Mouse (Mus musculus) layer of hippocampus, adult 2 months (tissue): Measurements from ENCODE around the gene Sirt7. TPM values are rescaled to one million over a fixed set of nuclear protein-coding genes. Genes with fewer than 3 reads are reported as not detected.
A peak's percentile ranks its signal among the peaks of the same experiment; 100 is the strongest.
"Not testable (repeated sequence)": the region's sequence is repeated elsewhere in the genome, so short reads cannot be mapped to it uniquely, and the experiment has no call there.

Experiments used
- DNase-seq, 2 experiments: peaks; one replicate each; pipeline ENCODE4 v3.0.0; 2022; ENCODE audit warnings: low spot score in 2 of 2
- H3K27ac ChIP-seq: fragments of 200-600 bp; 2 replicates; pipeline ENCODE4 v1.8.1; 2022
- H3K4me3 ChIP-seq: fragments of 200-600 bp; 2 replicates; pipeline ENCODE4 v1.8.1; 2022; ENCODE audit warnings: mild to moderate bottlenecking
- CTCF ChIP-seq: fragments of 200-600 bp; conservative IDR thresholded peaks from 2 replicates; pipeline ENCODE4 v1.8.1; 2022; ENCODE audit warnings: antibody characterized with exemption, mild to moderate bottlenecking, moderate library complexity
- total RNA-seq, 2 experiments: library from RNA; stranded (reverse); gene quantifications; 2 replicates each; pipeline ENCODE4 v1.2.3; 2021

Sirt7 gene
- total RNA-seq, 2 experiments from 2014 or later: 42.9 to 46.4 TPM

GRCm38 (mm10) chr11:120609250-120609649, 15.8 kb downstream of the Sirt7 start:
- no peak overlapping the region for H3K27ac ChIP-seq
- no peak overlapping the region for H3K4me3 ChIP-seq
- no peak for TF ChIP-seq CTCF
- no peak for DNase-seq

DNA sequence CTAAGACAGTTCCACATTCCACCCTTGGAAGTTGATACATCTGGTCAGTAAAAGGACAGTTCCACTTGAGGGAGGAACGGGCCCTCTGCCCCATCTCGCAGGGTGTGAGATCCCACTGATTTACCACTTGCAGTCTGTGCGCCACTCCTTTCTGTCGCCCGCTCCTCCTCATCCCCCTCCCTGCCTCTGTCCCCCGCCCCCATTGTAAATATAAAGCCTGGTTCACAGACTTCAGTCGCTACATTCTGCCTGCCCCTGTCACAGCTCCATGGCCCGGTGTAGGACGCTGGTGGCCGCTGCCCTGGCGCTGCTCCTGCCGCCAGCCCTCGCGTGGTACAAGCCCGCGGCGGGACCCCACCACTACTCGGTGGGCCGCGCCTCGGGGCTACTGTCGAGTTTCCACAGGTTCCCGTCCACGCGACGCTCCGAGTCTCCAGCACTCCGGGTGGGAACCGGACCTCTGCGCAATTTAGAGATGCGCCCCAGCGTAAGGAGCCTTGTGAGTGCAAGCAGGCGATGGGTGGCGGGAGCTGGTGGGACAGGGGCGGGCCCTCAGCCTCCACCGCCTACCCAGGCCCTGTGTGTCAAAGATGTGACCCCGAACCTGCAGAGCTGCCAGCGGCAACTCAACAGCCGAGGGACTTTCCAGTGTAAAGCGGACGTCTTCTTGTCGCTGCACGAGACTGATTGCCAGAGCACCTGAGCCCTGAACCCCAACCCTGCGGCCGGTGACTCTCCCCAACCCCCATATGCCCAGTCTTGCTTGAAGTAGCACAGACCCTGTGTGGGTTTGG, 16.6 kb downstream of the Sirt7 start, which contains the start of gene Npb:
Gene Npb, plus strand, starts transcription at position 237 of the 794 bp plus-strand sequence.
- no peak for TF ChIP-seq CTCF
- no peak for DNase-seq
- H3K27ac ChIP-seq: no peak within 1 kb of the TSS
- no peak within 1 kb of the TSS; the same call in 1 of the 2 replicates for H3K4me3 ChIP-seq

DNA sequence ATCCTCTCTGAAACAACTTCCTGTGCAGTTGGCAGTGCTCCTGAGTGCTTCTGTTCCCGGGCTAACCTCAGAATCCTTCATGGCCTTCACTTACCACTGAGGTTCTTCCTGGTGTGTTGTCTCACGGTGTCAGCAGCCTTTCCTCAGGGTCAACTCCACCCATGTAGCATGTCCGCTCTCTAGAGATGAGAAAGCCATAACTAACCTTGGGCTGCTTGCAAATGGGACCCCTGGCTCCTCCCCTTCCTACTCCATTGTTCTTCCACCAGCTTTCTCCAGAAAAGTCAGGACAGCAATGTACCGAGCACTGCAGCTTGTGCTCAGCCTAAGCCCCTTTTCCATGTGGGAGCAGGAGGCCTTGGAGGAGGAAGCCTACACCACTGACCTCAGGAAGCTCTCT, 18.3 kb downstream of the Sirt7 start:
- H3K4me3 ChIP-seq: no peak overlapping the region
- DNase-seq: no peak
- no peak for TF ChIP-seq CTCF
- no peak overlapping the region for H3K27ac ChIP-seq

- DNase-seq: no peak
- no peak for TF ChIP-seq CTCF
- Histone ChIP-seq H3K4me3 (no peak overlapping the region), H3K27ac (peak overlapping the region; percentile 10; the same call in 1 of the 2 replicates)
Observed at GRCm38 (mm10) chr11:120605667-120606066, 19.4 kb downstream of the Sirt7 start.

DNA sequence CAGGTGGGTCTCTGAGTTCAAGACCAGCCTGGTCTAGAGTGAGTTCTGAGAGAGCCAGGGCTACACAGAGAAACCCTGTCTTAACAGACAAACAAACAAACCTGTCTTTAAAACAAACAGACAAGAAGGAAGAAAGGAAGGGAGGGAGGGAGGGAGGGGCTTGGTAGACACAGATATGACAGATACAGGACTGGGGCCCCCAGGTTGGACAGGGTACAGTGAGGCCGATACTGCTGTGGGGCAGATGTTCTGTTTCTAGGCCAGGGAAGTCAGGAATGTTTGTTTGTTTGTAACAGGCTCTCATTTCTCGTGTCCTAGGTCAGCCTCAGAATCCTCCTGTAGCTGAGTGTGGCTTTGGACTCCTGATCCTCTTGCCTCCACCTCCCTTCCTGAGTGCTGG, 21.5 kb downstream of the Sirt7 start:
- Histone ChIP-seq H3K4me3 (no peak overlapping the region), H3K27ac (no peak overlapping the region)
- TF ChIP-seq CTCF: no peak
- no peak for DNase-seq

DNA sequence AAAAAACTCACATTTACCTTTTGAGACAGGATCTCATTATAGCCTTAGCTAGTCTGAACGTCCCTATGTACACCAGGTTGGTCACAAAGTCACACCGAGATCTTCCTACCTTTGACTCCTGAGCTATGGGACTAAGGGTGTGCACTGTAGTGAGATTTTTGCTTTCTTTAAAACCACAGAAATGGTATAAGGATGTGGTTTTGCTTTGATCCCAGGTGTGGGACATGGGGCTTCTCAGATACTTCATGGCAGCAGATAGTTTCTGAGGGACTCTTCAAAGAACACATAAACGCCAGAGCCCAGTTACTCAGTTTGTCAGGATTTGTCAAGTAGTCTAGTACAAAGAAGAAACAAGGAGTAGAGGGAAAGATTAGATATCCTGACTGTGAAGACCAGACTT, 24.3 kb downstream of the Sirt7 start:
- H3K4me3 ChIP-seq: no peak overlapping the region
- TF ChIP-seq CTCF: no peak
- no peak for DNase-seq
- H3K27ac ChIP-seq: no peak overlapping the region

GRCm38 (mm10) chr11:120598990-120599549, 26.0 kb downstream of the Sirt7 start:
- no peak for TF ChIP-seq CTCF
- peak overlapping the region; percentile 78 for H3K4me3 ChIP-seq
- peak overlapping the region; percentile 88; the same call in 1 of the 2 replicates for H3K27ac ChIP-seq
- DNase-seq: no peak

DNA sequence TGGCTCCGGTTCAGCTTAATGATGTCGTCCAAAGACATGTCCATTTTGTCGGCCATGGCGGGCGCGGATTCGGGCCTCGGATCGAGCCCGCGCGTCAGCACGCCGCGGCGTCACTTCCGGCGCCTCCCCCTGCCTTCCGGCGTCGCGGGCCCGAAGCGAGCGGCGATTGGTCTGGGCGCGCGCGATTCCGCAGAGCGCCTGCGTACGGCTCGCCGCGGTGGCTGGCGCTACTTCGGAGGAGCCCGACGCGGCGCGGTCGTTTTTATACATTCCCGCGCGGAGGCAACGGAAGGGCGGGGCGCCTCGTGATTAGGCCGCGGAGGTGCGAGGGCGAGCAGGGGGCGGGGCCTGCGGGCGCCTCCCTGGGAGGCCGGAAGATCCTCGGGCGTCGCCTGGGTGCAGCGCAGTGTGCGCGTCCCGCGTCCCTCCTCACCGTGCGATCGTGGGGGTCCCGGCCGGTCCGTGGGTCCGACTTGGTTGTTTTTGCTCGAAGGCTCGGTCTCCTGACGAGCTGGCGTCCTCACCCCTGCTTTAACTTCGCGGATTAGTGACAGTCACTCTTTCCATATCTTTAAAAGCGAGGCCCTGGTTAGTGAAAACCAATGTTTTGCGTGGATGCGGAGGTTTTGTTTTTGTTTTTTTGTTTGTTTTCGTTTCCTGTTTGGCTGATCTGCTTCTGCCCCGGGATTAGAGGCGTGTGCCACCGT, 26.6 kb downstream of the Sirt7 start, which contains the start of the genes Alyref and Anapc11:
Gene Alyref, minus strand, starts transcription at position 83 of the 707 bp plus-strand sequence.
Gene Anapc11, plus strand, starts transcription at position 139 of the 707 bp plus-strand sequence.
- peak; percentile 90 to 93 for DNase-seq
- TF ChIP-seq CTCF: peak; percentile 28; the same call in 1 of the 2 replicates
- Histone ChIP-seq H3K27ac (peak within 1 kb of the TSS; percentile 88), H3K4me3 (peak within 1 kb of the TSS; percentile 78)

DNA sequence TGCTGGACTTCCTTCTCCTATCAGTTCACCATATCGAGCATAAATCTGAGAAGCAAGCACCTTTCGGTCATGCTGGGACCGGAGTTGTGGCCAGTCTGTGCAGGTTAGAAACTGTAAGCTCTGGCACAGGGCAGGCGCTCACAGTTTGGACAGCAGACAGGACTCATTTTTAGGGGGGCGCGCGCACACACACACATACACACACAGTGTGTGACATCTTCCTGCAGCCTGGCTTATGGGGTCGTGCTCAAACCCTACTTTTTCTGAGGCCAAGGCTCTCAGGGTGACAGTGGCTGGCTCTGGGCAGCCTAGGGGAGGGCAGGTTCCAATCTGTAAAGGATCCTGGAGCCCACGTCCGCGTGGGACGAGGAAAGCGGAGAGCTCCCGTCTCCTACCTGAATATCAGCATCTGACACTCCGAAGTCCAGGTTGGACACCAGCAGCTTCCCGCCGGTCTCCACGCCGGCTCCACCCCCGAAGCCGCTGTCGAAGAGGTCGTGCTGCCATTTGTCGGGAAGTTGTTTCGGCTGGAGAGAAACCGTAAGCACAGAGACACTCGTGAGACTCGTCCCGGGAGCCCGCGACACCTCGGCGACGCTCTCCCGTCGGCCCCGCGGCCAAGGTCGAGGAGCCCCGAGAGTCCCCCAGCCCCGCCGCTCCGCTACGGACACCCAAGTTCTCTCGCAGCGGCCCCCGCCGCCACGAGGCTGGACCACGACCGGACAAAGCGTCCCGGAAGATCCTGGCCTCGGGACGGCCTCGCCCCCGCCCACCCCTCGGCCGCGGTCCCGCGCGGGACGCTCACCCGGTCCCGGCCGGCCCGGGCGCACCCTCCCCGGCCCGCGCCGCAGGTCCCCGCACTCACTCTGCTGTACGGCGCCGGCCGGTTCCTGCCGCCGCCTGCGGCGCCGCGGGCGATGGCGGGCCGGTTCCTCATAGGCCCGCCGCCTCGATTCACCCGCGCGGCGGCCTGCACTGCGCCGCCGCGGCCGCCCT, 27.5 kb downstream of the Sirt7 start:
- peak overlapping the region; percentile 78 for H3K4me3 ChIP-seq
- H3K27ac ChIP-seq: peak overlapping the region; percentile 88
- DNase-seq: no peak
- no peak for TF ChIP-seq CTCF

- no peak overlapping the region for H3K27ac ChIP-seq
- H3K4me3 ChIP-seq: no peak overlapping the region
- no peak for DNase-seq
- no peak for TF ChIP-seq CTCF
Observed at GRCm38 (mm10) chr11:120588531-120588930, 36.5 kb downstream of the Sirt7 start.

DNA sequence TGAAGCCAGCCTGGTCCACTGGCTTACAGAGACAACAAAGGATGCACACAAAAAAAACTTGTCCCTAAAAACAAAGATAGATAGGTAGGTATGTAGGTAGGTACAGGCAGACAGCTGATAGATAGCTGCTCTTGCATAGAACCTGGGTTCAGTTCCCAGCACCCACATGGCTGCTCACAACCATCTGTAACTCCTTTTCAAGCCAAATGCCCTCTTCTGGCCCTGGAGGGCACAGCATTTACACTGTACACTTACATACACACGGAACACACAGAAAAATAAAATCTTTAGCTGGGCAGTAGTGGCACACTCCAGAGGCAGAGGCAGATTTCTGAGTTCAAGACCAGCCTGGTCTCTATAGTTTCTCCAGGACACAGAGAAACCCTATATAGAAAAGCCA, 41.1 kb downstream of the Sirt7 start:
- no peak for DNase-seq
- H3K27ac ChIP-seq: no peak overlapping the region
- no peak for TF ChIP-seq CTCF
- H3K4me3 ChIP-seq: no peak overlapping the region

DNA sequence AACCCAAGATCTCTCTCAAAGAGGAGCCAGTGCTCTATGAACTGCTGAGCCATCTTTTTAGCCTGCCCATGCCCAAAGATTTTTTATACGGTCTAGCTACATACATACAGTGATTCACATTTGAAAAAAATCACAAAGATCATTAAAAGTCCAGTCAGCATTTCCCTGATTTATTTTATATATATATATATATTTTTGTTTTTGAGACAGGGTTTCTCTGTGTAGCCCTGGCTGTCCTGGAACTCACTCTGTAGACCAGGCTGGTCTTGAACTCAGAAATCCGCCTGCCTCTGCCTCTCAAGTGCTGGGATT, 42.1 kb downstream of the Sirt7 start:
- H3K4me3 ChIP-seq, DNase-seq, H3K27ac ChIP-seq: not testable (repeated sequence)
